Mouse (Mus musculus): Measurements from ENCODE around the gene Rps15. TPM values are rescaled to one million over a fixed set of nuclear protein-coding genes. Genes with fewer than 3 reads are reported as not detected.

Gene Rps15
- total RNA-seq, 1 experiment, result 2,505 TPM

DNA sequence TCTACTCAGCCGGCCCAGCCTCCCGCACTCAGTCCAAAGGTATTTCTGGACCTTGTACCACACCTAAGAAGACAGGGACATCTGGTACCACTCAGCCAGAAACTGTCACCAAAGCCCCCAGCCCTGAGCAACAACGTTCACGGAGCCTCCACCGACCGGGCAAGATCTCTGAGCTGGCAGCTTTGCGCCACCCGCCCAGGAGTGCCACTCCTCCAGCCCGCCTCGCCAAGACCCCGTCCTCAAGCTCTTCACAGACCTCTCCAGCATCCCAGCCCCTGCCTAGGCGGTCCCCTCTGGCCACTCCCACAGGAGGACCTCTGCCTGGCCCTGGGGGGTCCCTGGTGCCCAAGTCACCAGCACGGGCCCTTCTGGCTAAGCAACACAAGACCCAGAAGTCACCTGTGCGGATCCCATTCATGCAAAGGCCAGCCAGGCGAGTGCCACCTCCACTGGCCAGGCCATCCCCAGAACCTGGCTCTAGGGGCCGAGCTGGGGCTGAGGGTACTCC is 22.3 kb downstream of the Rps15 start:
- TF ChIP-seq CHD2 (IDR thresholded peaks at IDR 0.05; ENCODE audit: low read depth, low read length) (no peak), ZNF384 (IDR thresholded peaks at IDR 0.05; ENCODE audit: low read depth, low read length) (no peak), ZC3H11A (IDR thresholded peaks at IDR 0.05; ENCODE audit: borderline replicate concordance, low read depth, low read length) (no peak), HCFC1 (IDR thresholded peaks at IDR 0.05; ENCODE audit: borderline replicate concordance, insufficient read depth, low read length) (no peak), MAFK (IDR thresholded peaks at IDR 0.05; ENCODE audit: insufficient read depth, low read depth, low read length) (no peak)
- H3K9me3 ChIP-seq (ENCODE audit: control insufficient read depth, insufficient read depth, low read depth, low read length), result no peaks in the 10 kb centered on the region
- in situ Hi-C loops (cut with MboI; ENCODE audit: low sequenced_read_pairs in 2 of 2, unreplicated experiment in 2 of 2), result no loop called here
- no peak overlapping the region for H3K9ac ChIP-seq (ENCODE audit: insufficient read depth, low read depth, low read length, poor library complexity, severe bottlenecking)
- H3K27ac ChIP-seq (ENCODE audit: insufficient read depth, low read depth, low read length, poor library complexity, severe bottlenecking), result no peak overlapping the region
- peaks cover 7% of the 10 kb centered on the region; the same call in 1 of the 2 replicates for H3K36me3 ChIP-seq (ENCODE audit: control insufficient read depth, insufficient read depth, low read length, poor library complexity, severe bottlenecking)
- peaks cover 0 to 24% of the 10 kb centered on the region in 2 experiments; a peak in 2 of 4 replicates for H3K4me1 ChIP-seq (ENCODE audit: control insufficient read depth in 2 of 2, insufficient read depth in 2 of 2, low read length in 2 of 2, poor library complexity in 1 of 2)
- peak overlapping the region; percentile 31 to 50; a peak in 1 of 4 replicates for H3K4me3 ChIP-seq (ENCODE audit: insufficient read depth in 1 of 2, low read depth in 1 of 2, low read length in 2 of 2, poor library complexity in 1 of 2, severe bottlenecking in 1 of 2)
- DNase-seq (ENCODE audit: low read depth, low spot score), result no peak

DNA sequence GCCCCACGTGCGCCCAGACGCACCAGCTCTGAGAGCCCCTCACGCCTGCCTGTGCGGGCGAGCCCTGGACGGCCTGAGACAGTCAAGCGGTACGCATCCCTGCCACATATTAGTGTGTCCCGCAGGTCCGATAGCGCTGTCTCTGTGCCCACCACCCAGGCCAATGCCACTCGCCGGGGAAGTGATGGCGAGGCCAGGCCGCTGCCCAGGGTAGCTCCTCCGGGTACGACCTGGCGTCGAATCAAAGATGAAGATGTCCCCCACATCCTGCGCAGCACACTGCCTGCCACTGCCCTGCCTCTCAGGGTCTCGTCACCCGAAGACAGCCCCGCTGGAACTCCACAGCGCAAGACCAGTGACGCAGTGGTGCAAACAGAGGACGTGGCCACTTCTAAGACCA is 23.1 kb downstream of the Rps15 start:
- Histone ChIP-seq H3K36me3 (ENCODE audit: control insufficient read depth, insufficient read depth, low read length, poor library complexity, severe bottlenecking) (peaks cover 7% of the 10 kb centered on the region; the same call in 1 of the 2 replicates), H3K9me3 (ENCODE audit: control insufficient read depth, insufficient read depth, low read depth, low read length) (no peaks in the 10 kb centered on the region), H3K9ac (ENCODE audit: insufficient read depth, low read depth, low read length, poor library complexity, severe bottlenecking) (no peak overlapping the region; the same call in 1 of the 2 replicates), H3K4me3 (ENCODE audit: insufficient read depth in 1 of 2, low read depth in 1 of 2, low read length in 2 of 2, poor library complexity in 1 of 2, severe bottlenecking in 1 of 2) (peak overlapping the region; percentile 31 to 50; a peak in 2 of 4 replicates), H3K4me1 (ENCODE audit: control insufficient read depth in 2 of 2, insufficient read depth in 2 of 2, low read length in 2 of 2, poor library complexity in 1 of 2) (peaks cover 0 to 24% of the 10 kb centered on the region in 2 experiments; a peak in 2 of 4 replicates), H3K27ac (ENCODE audit: insufficient read depth, low read depth, low read length, poor library complexity, severe bottlenecking) (no peak overlapping the region)
- no peak for DNase-seq (ENCODE audit: low read depth, low spot score)
- in situ Hi-C loops (cut with MboI; ENCODE audit: low sequenced_read_pairs in 2 of 2, unreplicated experiment in 2 of 2), result no loop called here
- TF ChIP-seq CHD2 (IDR thresholded peaks at IDR 0.05; ENCODE audit: low read depth, low read length) (no peak), HCFC1 (IDR thresholded peaks at IDR 0.05; ENCODE audit: borderline replicate concordance, insufficient read depth, low read length) (no peak), ZNF384 (IDR thresholded peaks at IDR 0.05; ENCODE audit: low read depth, low read length) (no peak), MAFK (IDR thresholded peaks at IDR 0.05; ENCODE audit: insufficient read depth, low read depth, low read length) (no peak), ZC3H11A (IDR thresholded peaks at IDR 0.05; ENCODE audit: borderline replicate concordance, low read depth, low read length) (no peak)

DNA sequence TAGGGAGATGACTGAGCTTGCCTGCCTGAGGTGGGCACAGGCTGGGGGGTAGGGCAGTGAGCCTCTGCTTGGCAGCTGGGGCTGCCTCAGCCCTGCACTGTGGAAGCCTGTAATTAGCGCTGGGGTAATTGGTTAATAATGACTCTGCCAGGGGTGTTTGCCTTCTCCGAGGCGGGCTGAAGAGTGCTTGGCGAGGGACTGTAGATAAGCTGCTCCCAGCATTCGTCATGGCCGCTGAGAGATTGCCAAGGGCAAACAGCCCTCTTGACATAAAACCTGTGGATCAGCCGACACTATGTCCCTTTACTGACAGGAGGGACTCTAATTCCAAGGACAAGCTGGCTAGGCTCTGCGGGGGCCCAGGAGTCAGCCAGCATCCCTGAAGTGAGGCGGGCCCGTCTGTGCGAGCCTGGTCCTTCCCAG is 24.1 kb downstream of the Rps15 start:
- Histone ChIP-seq H3K36me3 (ENCODE audit: control insufficient read depth, insufficient read depth, low read length, poor library complexity, severe bottlenecking) (peaks cover 7% of the 10 kb centered on the region; the same call in 1 of the 2 replicates), H3K9me3 (ENCODE audit: control insufficient read depth, insufficient read depth, low read depth, low read length) (no peaks in the 10 kb centered on the region), H3K9ac (ENCODE audit: insufficient read depth, low read depth, low read length, poor library complexity, severe bottlenecking) (no peak overlapping the region), H3K4me1 (ENCODE audit: control insufficient read depth in 2 of 2, insufficient read depth in 2 of 2, low read length in 2 of 2, poor library complexity in 1 of 2) (peaks cover 0 to 21% of the 10 kb centered on the region in 2 experiments; a peak in 1 of 4 replicates), H3K4me3 (ENCODE audit: insufficient read depth in 1 of 2, low read depth in 1 of 2, low read length in 2 of 2, poor library complexity in 1 of 2, severe bottlenecking in 1 of 2) (no peak overlapping the region), H3K27ac (ENCODE audit: insufficient read depth, low read depth, low read length, poor library complexity, severe bottlenecking) (no peak overlapping the region)
- TF ChIP-seq HCFC1 (IDR thresholded peaks at IDR 0.05; ENCODE audit: borderline replicate concordance, insufficient read depth, low read length) (no peak), ZC3H11A (IDR thresholded peaks at IDR 0.05; ENCODE audit: borderline replicate concordance, low read depth, low read length) (no peak), CHD2 (IDR thresholded peaks at IDR 0.05; ENCODE audit: low read depth, low read length) (no peak), MAFK (IDR thresholded peaks at IDR 0.05; ENCODE audit: insufficient read depth, low read depth, low read length) (no peak), ZNF384 (IDR thresholded peaks at IDR 0.05; ENCODE audit: low read depth, low read length) (no peak)
- in situ Hi-C loops (cut with MboI; ENCODE audit: low sequenced_read_pairs in 2 of 2, unreplicated experiment in 2 of 2), result no loop called here
- no peak for DNase-seq (ENCODE audit: low read depth, low spot score)

DNA sequence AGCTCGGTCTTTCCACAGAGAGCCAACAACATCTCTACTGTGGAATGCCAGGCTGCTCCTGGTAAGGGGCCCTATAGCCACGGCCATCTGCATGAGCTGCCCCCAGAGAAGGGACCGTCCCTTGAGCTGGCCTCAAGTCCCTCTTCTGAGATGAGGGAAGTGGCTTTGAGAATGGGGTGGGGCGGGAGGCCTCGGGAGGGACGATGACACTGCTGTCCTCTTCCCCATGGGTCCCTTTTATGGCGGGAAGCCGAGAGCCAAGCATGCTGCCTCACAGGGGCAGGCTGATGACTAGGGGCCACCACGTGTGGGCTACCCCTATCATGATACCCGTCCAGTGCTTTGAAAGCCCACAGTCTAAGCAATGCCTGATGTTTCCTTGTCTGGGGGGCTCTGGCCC is 24.8 kb downstream of the Rps15 start:
- H3K9me3 ChIP-seq (ENCODE audit: control insufficient read depth, insufficient read depth, low read depth, low read length), result no peaks in the 10 kb centered on the region
- no peak overlapping the region for H3K9ac ChIP-seq (ENCODE audit: insufficient read depth, low read depth, low read length, poor library complexity, severe bottlenecking)
- H3K4me3 ChIP-seq (ENCODE audit: insufficient read depth in 1 of 2, low read depth in 1 of 2, low read length in 2 of 2, poor library complexity in 1 of 2, severe bottlenecking in 1 of 2), result no peak overlapping the region
- peaks cover 7% of the 10 kb centered on the region; the same call in 1 of the 2 replicates for H3K36me3 ChIP-seq (ENCODE audit: control insufficient read depth, insufficient read depth, low read length, poor library complexity, severe bottlenecking)
- H3K4me1 ChIP-seq (ENCODE audit: control insufficient read depth in 2 of 2, insufficient read depth in 2 of 2, low read length in 2 of 2, poor library complexity in 1 of 2), result peaks cover 0 to 23% of the 10 kb centered on the region in 2 experiments; a peak in 1 of 4 replicates
- in situ Hi-C loops (cut with MboI; ENCODE audit: low sequenced_read_pairs in 2 of 2, unreplicated experiment in 2 of 2), result no loop called here
- DNase-seq (ENCODE audit: low read depth, low spot score), result no peak
- no peak overlapping the region for H3K27ac ChIP-seq (ENCODE audit: insufficient read depth, low read depth, low read length, poor library complexity, severe bottlenecking)
- TF ChIP-seq ZC3H11A (IDR thresholded peaks at IDR 0.05; ENCODE audit: borderline replicate concordance, low read depth, low read length) (no peak), ZNF384 (IDR thresholded peaks at IDR 0.05; ENCODE audit: low read depth, low read length) (no peak), CHD2 (IDR thresholded peaks at IDR 0.05; ENCODE audit: low read depth, low read length) (no peak), MAFK (IDR thresholded peaks at IDR 0.05; ENCODE audit: insufficient read depth, low read depth, low read length) (no peak), HCFC1 (IDR thresholded peaks at IDR 0.05; ENCODE audit: borderline replicate concordance, insufficient read depth, low read length) (no peak)
